Mouse (Mus musculus) cortical plate, adult 2 months (tissue): ENCODE measurements around the gene Clca1.

Source experiments
- CTCF ChIP-seq: fragments of 200-500 bp; IDR thresholded peaks from 2 replicates; pipeline ENCODE4 v1.5.1; 2011; ENCODE audit warnings: mild to moderate bottlenecking, control low read depth, low read length; ENCODE audit not compliant: insufficient read depth; ENCODE audit errors: extremely low read depth
- POLR2A ChIP-seq: fragments of 200-500 bp; IDR thresholded peaks from 2 replicates; pipeline ENCODE4 v1.6.1; 2011; ENCODE audit warnings: mild to moderate bottlenecking, low read length, control low read depth; ENCODE audit not compliant: insufficient read depth; ENCODE audit errors: extremely low read depth

- peak; percentile 86 for TF ChIP-seq CTCF
- TF ChIP-seq POLR2A = no peak
Measured at GRCm38 (mm10) chr3:145026750-145027149, 5.8 kb downstream of the Clca1 start.
